Mouse (Mus musculus): ENCODE data around the gene Atxn7l3. TPM values are rescaled to one million over a fixed set of nuclear protein-coding genes. Genes with fewer than 3 reads are reported as not detected.

The Atxn7l3 gene
- polyA plus RNA-seq, 1 experiment from 2014 or later, result 22.1 TPM

DNA sequence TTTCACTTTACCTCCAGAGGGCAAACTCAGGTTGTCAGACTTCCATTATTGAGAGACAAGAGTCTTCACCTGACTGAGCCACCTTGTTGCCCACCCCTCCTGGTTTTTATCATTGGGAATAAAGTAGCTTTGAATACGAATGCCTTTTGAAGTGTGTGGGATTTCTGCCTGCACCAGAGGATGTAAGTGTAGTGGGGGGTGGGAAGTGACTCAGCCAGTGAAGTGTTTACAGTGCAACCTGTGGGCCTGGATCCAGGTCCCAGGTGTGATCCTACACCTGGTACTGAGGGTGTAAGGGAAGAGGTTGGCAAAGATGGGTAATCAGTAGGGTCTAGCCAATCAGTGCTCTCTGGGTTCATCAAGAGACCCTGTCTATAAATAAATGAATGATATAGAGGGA is 27.1 kb upstream of the Atxn7l3 start:
- H3K27ac ChIP-seq (replicated peaks; ENCODE audit: low read depth, low read length), result no peak overlapping the region
- H3K27me3 ChIP-seq (ENCODE audit: control insufficient read depth, insufficient read depth, low read length), result no peaks in the 10 kb centered on the region
- peak; percentile 16 for DNase-seq (ENCODE audit: low spot score)
- ATAC-seq (ENCODE audit: insufficient number of reproducible peaks, low FRiP score, low TSS enrichment, low read depth), result no peak
- no peaks in the 10 kb centered on the region for H3K9me3 ChIP-seq (ENCODE audit: control insufficient read depth, low read length)
- no peaks in the 10 kb centered on the region for H3K36me3 ChIP-seq (ENCODE audit: control insufficient read depth, insufficient read depth, low read length)
- H3K4me1 ChIP-seq (ENCODE audit: control insufficient read depth, insufficient read depth, low read length), result peaks cover 7% of the 10 kb centered on the region
- H3K4me2 ChIP-seq (ENCODE audit: low read depth, severe bottlenecking), result no peak overlapping the region
- no peak overlapping the region for H3K4me3 ChIP-seq (ENCODE audit: low read depth, low read length)
- H3K9ac ChIP-seq (ENCODE audit: low read length), result no peak overlapping the region
- 71% methylated on average over 1 of the region's 1 CpGs for WGBS

DNA sequence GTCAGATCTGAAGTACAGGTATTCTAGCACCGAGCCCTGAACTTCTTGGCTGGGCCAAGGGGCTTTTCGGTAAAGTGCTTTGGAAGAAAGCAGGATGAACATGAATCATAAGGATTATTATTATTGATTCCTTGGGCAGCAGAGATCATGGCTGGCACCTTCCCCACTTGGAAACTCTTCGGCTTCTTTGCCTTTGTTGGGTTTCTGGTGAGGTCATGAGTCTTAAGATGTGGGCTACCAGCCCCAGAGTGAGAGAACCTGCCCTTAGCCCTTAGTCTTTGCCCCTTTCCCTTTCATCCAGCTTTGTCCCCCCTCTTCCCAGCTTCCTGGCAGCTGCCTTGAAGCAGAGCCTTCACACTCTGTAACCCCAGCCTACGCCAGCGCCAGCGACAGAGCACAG is 25.5 kb upstream of the Atxn7l3 start:
- Histone ChIP-seq H3K4me2 (ENCODE audit: low read depth, severe bottlenecking) (no peak overlapping the region), H3K27me3 (ENCODE audit: control insufficient read depth, insufficient read depth, low read length) (no peaks in the 10 kb centered on the region), H3K36me3 (ENCODE audit: control insufficient read depth, insufficient read depth, low read length) (no peaks in the 10 kb centered on the region), H3K9ac (ENCODE audit: low read length) (no peak overlapping the region), H3K27ac (replicated peaks; ENCODE audit: low read depth, low read length) (no peak overlapping the region), H3K4me3 (ENCODE audit: low read depth, low read length) (no peak overlapping the region), H3K4me1 (ENCODE audit: control insufficient read depth, insufficient read depth, low read length) (peaks cover 7% of the 10 kb centered on the region), H3K9me3 (ENCODE audit: control insufficient read depth, low read length) (no peaks in the 10 kb centered on the region)
- WGBS, result 71% methylated on average over 6 of the region's 6 CpGs
- peak; percentile 20 for DNase-seq (ENCODE audit: low spot score)
- no peak for ATAC-seq (ENCODE audit: insufficient number of reproducible peaks, low FRiP score, low TSS enrichment, low read depth)

DNA sequence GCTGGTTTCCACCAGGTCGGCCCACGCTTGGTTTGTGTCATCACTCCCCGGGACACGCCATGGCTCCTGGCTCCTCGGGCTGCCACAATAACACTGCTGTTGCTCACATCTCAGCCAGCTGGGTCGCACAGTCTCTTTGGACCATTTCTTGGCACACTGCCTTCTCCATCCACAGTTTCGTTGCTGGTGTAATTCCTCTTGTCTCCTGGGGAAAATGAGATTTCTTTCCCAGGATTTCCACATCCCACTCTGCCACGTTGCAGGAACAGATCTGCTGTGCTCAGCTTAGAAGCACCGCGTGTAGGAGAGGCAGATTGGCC is 24.2 kb upstream of the Atxn7l3 start:
- peaks cover 8% of the 10 kb centered on the region for H3K4me1 ChIP-seq (ENCODE audit: control insufficient read depth, insufficient read depth, low read length)
- 28% methylated on average over 10 of the region's 10 CpGs for WGBS
- DNase-seq (ENCODE audit: low spot score) (peak; percentile 58), ATAC-seq (ENCODE audit: insufficient number of reproducible peaks, low FRiP score, low TSS enrichment, low read depth) (no peak)
- no peaks in the 10 kb centered on the region for H3K27me3 ChIP-seq (ENCODE audit: control insufficient read depth, insufficient read depth, low read length)
- peak overlapping the region; percentile 95 for H3K4me3 ChIP-seq (ENCODE audit: low read depth, low read length)
- H3K4me2 ChIP-seq (ENCODE audit: low read depth, severe bottlenecking), result peak overlapping the region; percentile 91
- H3K36me3 ChIP-seq (ENCODE audit: control insufficient read depth, insufficient read depth, low read length), result no peaks in the 10 kb centered on the region
- no peaks in the 10 kb centered on the region for H3K9me3 ChIP-seq (ENCODE audit: control insufficient read depth, low read length)
- peak overlapping the region; percentile 48; the same call in 1 of the 2 replicates for H3K9ac ChIP-seq (ENCODE audit: low read length)
- H3K27ac ChIP-seq (replicated peaks; ENCODE audit: low read depth, low read length), result peak overlapping the region; percentile 99; the same call in 1 of the 2 replicates

- Histone ChIP-seq H3K4me2 (ENCODE audit: low read depth, severe bottlenecking) (peak overlapping the region; percentile 91), H3K9me3 (ENCODE audit: control insufficient read depth, low read length) (no peaks in the 10 kb centered on the region), H3K4me1 (ENCODE audit: control insufficient read depth, insufficient read depth, low read length) (peaks cover 11% of the 10 kb centered on the region), H3K9ac (ENCODE audit: low read length) (peak overlapping the region; percentile 99), H3K27me3 (ENCODE audit: control insufficient read depth, insufficient read depth, low read length) (no peaks in the 10 kb centered on the region), H3K4me3 (ENCODE audit: low read depth, low read length) (peak overlapping the region; percentile 95), H3K36me3 (ENCODE audit: control insufficient read depth, insufficient read depth, low read length) (no peaks in the 10 kb centered on the region), H3K27ac (replicated peaks; ENCODE audit: low read depth, low read length) (peak overlapping the region; percentile 99)
- peak; percentile 80 for DNase-seq (ENCODE audit: low spot score)
- no peak for ATAC-seq (ENCODE audit: insufficient number of reproducible peaks, low FRiP score, low TSS enrichment, low read depth)
- WGBS, result under 1% methylated on average over 38 of the region's 38 CpGs
Measured at GRCm38 (mm10) chr11:102319941-102320685, 23.7 kb upstream of the Atxn7l3 start.

GRCm38 (mm10) chr11:102319410-102319792 is 23.0 kb upstream of the Atxn7l3 start, which contains the start of gene Ubtf:
Gene Ubtf, minus strand, starts transcription at chr11:102319742.
- ATAC-seq (ENCODE audit: insufficient number of reproducible peaks, low FRiP score, low TSS enrichment, low read depth) (no peak), DNase-seq (ENCODE audit: low spot score) (peak; percentile 76)
- no peaks in the 10 kb centered on the region for H3K9me3 ChIP-seq (ENCODE audit: control insufficient read depth, low read length)
- H3K36me3 ChIP-seq (ENCODE audit: control insufficient read depth, insufficient read depth, low read length), result no peaks in the 10 kb centered on the region
- H3K4me1 ChIP-seq (ENCODE audit: control insufficient read depth, insufficient read depth, low read length), result peaks cover 11% of the 10 kb centered on the region
- peak within 1 kb of the TSS; percentile 95 for H3K4me3 ChIP-seq (ENCODE audit: low read depth, low read length)
- peak within 1 kb of the TSS; percentile 99 for H3K9ac ChIP-seq (ENCODE audit: low read length)
- peak within 1 kb of the TSS; percentile 99 for H3K27ac ChIP-seq (replicated peaks; ENCODE audit: low read depth, low read length)
- peak within 1 kb of the TSS; percentile 91 for H3K4me2 ChIP-seq (ENCODE audit: low read depth, severe bottlenecking)
- no peaks in the 10 kb centered on the region for H3K27me3 ChIP-seq (ENCODE audit: control insufficient read depth, insufficient read depth, low read length)
- WGBS, result 0% methylated on average over 25 of the region's 25 CpGs

- Histone ChIP-seq H3K9me3 (ENCODE audit: control insufficient read depth, low read length) (no peaks in the 10 kb centered on the region), H3K36me3 (ENCODE audit: control insufficient read depth, insufficient read depth, low read length) (peaks cover 5% of the 10 kb centered on the region; the same call in 1 of the 2 replicates), H3K27ac (replicated peaks; ENCODE audit: low read depth, low read length) (peak overlapping the region; percentile 99), H3K4me1 (ENCODE audit: control insufficient read depth, insufficient read depth, low read length) (peaks cover 11% of the 10 kb centered on the region), H3K27me3 (ENCODE audit: control insufficient read depth, insufficient read depth, low read length) (no peaks in the 10 kb centered on the region), H3K4me2 (ENCODE audit: low read depth, severe bottlenecking) (peak overlapping the region; percentile 91), H3K4me3 (ENCODE audit: low read depth, low read length) (peak overlapping the region; percentile 95), H3K9ac (ENCODE audit: low read length) (peak overlapping the region; percentile 99)
- peak; percentile 79 for DNase-seq (ENCODE audit: low spot score)
- no peak for ATAC-seq (ENCODE audit: insufficient number of reproducible peaks, low FRiP score, low TSS enrichment, low read depth)
- under 1% methylated on average over 77 of the region's 84 CpGs for WGBS
Measured at GRCm38 (mm10) chr11:102318576-102319409, 22.4 kb upstream of the Atxn7l3 start.

DNA sequence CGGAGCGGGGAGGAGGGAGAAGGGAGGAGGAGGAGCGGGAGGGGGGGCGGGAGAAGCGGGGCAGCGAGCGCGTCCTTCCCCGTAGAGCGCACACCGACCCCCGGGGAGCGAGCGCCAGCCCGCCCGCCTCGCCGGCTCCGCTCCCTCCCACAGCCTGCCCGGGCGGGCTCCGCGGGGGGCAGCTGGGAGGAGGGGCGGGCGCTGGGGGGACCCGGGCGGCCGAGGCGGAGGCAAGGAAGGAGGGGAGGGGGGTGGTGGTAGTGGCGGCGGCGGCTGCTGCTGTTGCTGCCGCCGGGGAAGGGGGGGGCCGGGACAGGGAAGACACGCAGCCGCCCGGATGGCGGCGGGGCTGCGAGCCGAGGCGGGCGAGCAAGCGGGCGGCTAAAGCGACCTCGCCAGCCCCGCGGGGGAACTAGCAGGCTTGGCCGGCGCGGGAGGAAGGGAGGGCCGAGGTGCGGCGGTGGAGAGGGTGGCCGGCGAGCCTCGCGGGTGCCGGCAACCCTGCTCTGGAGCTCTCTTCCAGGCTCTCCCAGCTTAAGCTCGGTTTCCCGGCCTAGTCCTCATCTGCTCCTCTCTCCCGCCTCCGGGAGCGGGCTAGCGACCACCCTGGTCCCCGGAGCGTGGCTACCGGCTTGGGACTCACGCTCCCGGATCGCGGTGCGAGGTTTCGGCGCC is 21.6 kb upstream of the Atxn7l3 start:
- WGBS, result 0% methylated on average over 54 of the region's 77 CpGs
- H3K4me3 ChIP-seq (ENCODE audit: low read depth, low read length), result peak overlapping the region; percentile 95
- DNase-seq (ENCODE audit: low spot score), result peak; percentile 83

GRCm38 (mm10) chr11:102317298-102317900 is 21.0 kb upstream of the Atxn7l3 start:
- H3K27me3 ChIP-seq (ENCODE audit: control insufficient read depth, insufficient read depth, low read length), result no peaks in the 10 kb centered on the region
- H3K4me3 ChIP-seq (ENCODE audit: low read depth, low read length), result peak overlapping the region; percentile 95
- DNase-seq (ENCODE audit: low spot score) (peak; percentile 75), ATAC-seq (ENCODE audit: insufficient number of reproducible peaks, low FRiP score, low TSS enrichment, low read depth) (no peak)
- no peaks in the 10 kb centered on the region for H3K9me3 ChIP-seq (ENCODE audit: control insufficient read depth, low read length)
- WGBS, result under 1% methylated on average over 71 of the region's 87 CpGs
- peak overlapping the region; percentile 99 for H3K9ac ChIP-seq (ENCODE audit: low read length)
- peak overlapping the region; percentile 91 for H3K4me2 ChIP-seq (ENCODE audit: low read depth, severe bottlenecking)
- H3K36me3 ChIP-seq (ENCODE audit: control insufficient read depth, insufficient read depth, low read length), result peaks cover 15% of the 10 kb centered on the region
- H3K27ac ChIP-seq (replicated peaks; ENCODE audit: low read depth, low read length), result peak overlapping the region; percentile 99
- peaks cover 11% of the 10 kb centered on the region for H3K4me1 ChIP-seq (ENCODE audit: control insufficient read depth, insufficient read depth, low read length)

More for the DNA sequence above, 21.6 kb upstream of the Atxn7l3 start:
- peak; percentile 52 for ATAC-seq (ENCODE audit: insufficient number of reproducible peaks, low FRiP score, low TSS enrichment, low read depth)
- H3K36me3 ChIP-seq (ENCODE audit: control insufficient read depth, insufficient read depth, low read length), result peaks cover 11% of the 10 kb centered on the region
- peaks cover 11% of the 10 kb centered on the region for H3K4me1 ChIP-seq (ENCODE audit: control insufficient read depth, insufficient read depth, low read length)
- peak overlapping the region; percentile 91 for H3K4me2 ChIP-seq (ENCODE audit: low read depth, severe bottlenecking)
- no peaks in the 10 kb centered on the region for H3K9me3 ChIP-seq (ENCODE audit: control insufficient read depth, low read length)
- peak overlapping the region; percentile 99 for H3K9ac ChIP-seq (ENCODE audit: low read length)
- peak overlapping the region; percentile 99 for H3K27ac ChIP-seq (replicated peaks; ENCODE audit: low read depth, low read length)
- no peaks in the 10 kb centered on the region for H3K27me3 ChIP-seq (ENCODE audit: control insufficient read depth, insufficient read depth, low read length)
